Mouse (Mus musculus) layer of hippocampus, adult 8-10 months (tissue): ENCODE results near the gene Oosp2. TPM values are rescaled to one million over a fixed set of nuclear protein-coding genes. Genes with fewer than 3 reads are reported as not detected.

Source experiments
- DNase-seq, 2 experiments: peaks; one replicate each; pipeline ENCODE4 v3.0.0; 2022; ENCODE audit warnings: low spot score in 2 of 2
- total RNA-seq, 4 experiments: library from RNA; stranded (reverse); gene quantifications; 2 replicates each; pipeline ENCODE4 v1.2.4; 2022

Oosp2 gene
- total RNA-seq, 4 experiments from 2014 or later = not detected

DNA sequence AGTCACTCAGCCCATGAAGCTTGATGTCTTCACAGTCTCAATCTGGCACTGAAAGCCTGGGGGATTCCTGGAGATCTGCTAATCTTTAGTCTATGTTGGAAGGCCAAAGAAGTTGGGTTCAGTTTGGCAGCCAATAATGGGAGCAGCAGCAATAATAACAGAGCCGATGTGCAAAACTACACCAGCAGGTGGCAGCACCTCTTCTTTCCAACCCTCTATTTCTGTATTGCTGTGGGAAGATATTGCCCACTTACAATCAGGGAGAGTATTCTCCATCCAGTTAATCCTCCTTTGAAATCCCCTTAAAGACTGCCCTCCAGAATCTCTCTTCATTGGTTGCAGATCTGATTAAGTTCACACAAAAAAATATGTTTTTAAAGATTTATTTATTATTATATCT, 52.2 kb downstream of the Oosp2 start:
- peak in 1 of 2 experiments; percentile 38 for DNase-seq

DNA sequence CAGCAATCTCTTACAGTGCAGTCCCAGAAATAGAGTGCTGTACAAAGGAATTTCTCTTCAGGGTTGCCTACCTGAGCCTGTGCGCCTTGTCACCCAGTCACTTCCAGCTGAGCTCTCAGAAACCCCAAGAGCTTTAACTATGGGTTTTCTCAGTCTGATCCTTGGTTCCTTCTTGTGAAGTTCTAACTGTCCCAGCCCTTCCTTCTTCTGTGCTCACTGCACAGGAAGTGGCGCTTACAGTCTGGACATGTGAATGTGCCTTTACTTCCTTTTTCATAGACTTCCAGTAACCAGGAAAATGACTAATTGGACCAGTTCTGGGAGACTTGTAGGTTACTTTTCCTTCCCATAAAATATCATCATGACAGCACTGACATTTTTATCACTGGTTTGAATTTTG, 55.8 kb downstream of the Oosp2 start, which contains the start of gene Ms4a6d:
Gene Ms4a6d (minus strand): TSS at position 247 of the 400 bp plus-strand sequence.
- no peak for DNase-seq

DNA sequence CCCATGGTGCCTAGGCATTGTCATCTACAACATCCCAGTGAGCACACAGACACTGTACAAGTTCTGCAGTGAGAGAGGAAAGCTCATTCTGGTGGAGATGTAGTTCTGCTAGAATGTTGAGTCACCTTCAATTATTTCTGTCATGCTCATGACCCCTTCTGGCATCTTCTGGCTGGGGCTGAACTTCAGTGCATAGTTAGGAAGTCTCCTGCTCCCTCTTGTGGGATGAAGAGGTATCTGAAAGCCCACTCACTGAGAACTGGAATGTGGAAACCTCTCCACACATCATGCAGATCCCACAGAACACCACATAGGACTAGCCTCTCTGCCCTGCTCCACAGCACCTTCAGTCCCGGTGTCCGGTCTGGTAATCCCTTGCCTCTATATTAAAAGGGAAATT, 58.3 kb downstream of the Oosp2 start:
- DNase-seq = peak; percentile 21 to 35

DNA sequence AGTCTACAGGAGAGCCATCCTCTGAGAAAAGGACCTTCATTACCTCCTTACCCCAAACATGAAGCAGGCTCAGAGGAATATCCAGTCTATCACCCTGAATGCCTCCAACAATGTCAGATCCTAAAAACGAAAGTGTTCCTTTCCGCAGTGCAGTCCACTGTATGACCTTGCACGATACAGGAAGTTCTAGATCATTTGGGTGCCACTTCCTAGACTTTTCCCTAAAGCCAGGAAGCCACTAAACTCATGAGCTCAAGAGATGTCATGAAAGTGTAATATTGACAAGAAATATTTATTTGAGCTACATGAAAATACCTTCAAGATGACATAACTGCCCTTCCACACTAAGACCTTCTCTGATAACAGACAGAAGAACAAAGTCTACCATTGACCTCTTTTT, 59.0 kb downstream of the Oosp2 start:
- DNase-seq = no peak

Other genes starting within 250 kb of the Oosp2 start
- under 1 TPM in 1 of 4 experiments, not detected in 3; 0.66 TPM for gene Ms4a4b, start 217.0 kb downstream of the Oosp2 start, total RNA-seq
- 1 to 10 TPM in 3 of 4 experiments, under 1 TPM in 1; 0.76 to 5.8 (median 2.8) TPM for gene Ms4a6c, start 191.2 kb downstream of the Oosp2 start, total RNA-seq
- gene Gm8369, start 174.6 kb downstream of the Oosp2 start, total RNA-seq = under 1 TPM; 0.21 to 0.72 (median 0.54) TPM
- gene Ms4a6b, start 144.0 kb downstream of the Oosp2 start, total RNA-seq = 1 to 10 TPM in 3 of 4 experiments, under 1 TPM in 1; 0.94 to 3.3 (median 2.2) TPM
- not detected for gene Ms4a4d, start 123.8 kb downstream of the Oosp2 start, total RNA-seq
- 1 to 10 TPM; 1.7 to 4.7 (median 2.7) TPM for gene Ms4a6d, start 55.7 kb downstream of the Oosp2 start, total RNA-seq
- not detected for gene Ms4a2, start 36.8 kb downstream of the Oosp2 start, total RNA-seq
- gene Ms4a3, start 19.7 kb downstream of the Oosp2 start, total RNA-seq = under 1 TPM in 1 of 4 experiments, not detected in 3; 0.40 TPM
- gene Oosp1, start 30.6 kb upstream of the Oosp2 start, total RNA-seq = not detected
- gene Oosp3, start 36.5 kb upstream of the Oosp2 start, total RNA-seq = not detected
- gene Gif, start 87.0 kb upstream of the Oosp2 start, total RNA-seq = not detected
- 10 to 100 TPM; 34.2 to 38.5 (median 36.3) TPM for gene Mrpl16, start 109.8 kb upstream of the Oosp2 start, total RNA-seq
- gene Stx3, start 158.8 kb upstream of the Oosp2 start, total RNA-seq = 10 to 100 TPM; 29.3 to 38.0 (median 34.6) TPM
- not detected for gene Olfr1417, start 178.7 kb upstream of the Oosp2 start, total RNA-seq
- gene Olfr1418, start 200.5 kb upstream of the Oosp2 start, total RNA-seq = not detected
- not detected for gene Olfr1419, start 214.5 kb upstream of the Oosp2 start, total RNA-seq
- not detected for gene Olfr1420, start 226.0 kb upstream of the Oosp2 start, total RNA-seq